Mouse (Mus musculus) cerebellum, postnatal 14 days (tissue): ENCODE measurements at regions not wholly inside any gene's neighbourhood (a gene's known extent, or its start where the extent isn't known, plus 50 kb on each side); places are given as distances from the start of the nearest gene placed in this dataset.
"Not testable (repeated sequence)": the region's sequence is repeated elsewhere in the genome, so short reads cannot be mapped to it uniquely, and the experiment has no call there.

ENCODE experiments used
- DNase-seq, 2 experiments: peaks; one replicate each; pipeline ENCODE4 v3.0.0; 2021; ENCODE audit warnings: mixed read lengths in 2 of 2

DNA sequence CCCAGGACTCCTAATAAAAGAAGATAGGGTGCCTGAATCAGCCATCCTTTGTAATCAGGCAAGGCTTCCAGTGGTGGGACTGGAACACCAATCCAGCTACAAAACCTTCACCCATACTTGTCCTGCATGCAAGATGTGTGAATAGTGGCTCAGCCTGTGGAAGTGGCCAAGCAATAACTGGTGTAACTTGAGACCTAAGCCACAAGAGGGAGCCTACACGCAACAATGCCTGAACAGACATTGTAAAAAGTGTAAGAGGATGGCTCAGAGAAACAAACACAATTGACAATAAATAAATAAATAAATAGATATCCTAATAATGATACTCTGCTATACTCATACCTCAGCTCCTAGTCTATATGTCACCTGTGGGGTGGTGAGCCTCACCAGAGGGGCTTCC is 781.5 kb upstream of the Cdh20 start:
- peak; percentile 29 to 45 for DNase-seq

DNA sequence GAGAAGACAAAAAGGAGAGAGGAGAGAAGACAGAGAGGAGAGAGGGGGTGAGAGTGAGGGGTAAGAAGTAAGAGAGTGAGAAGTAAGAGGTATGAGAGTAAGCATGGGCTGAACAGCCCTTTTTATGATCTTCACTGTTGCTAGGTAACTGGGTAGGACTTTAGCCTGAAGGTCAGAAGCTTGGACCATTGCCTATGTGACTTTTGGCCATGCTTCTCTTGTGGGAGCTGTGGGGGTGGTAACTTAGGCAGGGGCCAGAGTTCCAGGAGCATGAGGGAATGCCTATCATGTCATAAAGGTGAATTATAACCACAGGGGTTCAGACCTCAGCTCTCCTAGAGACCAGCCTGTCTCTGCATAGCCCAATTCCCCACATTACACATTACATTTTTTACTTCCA is 765.4 kb upstream of the Cdh20 start:
- DNase-seq = not testable (repeated sequence)

DNA sequence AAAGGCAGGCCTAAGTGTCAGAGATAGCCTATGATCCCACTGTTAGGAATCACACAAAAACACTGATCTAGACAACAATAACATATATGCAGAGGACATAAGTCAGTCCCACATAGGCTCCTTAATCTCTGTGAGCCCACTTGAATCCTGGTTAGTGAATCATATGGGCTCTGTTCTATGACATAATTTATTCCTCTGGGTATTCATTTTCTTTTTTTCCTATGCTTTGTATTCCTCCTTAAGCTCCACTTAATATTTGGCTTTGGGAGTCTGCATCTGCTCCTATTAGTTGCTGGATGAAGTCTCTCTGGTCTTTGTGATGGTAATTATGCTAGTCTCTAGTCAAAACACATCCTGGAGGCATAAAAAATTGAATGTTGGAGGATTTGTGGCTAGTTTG is 738.7 kb upstream of the Cdh20 start:
- no peak for DNase-seq

DNA sequence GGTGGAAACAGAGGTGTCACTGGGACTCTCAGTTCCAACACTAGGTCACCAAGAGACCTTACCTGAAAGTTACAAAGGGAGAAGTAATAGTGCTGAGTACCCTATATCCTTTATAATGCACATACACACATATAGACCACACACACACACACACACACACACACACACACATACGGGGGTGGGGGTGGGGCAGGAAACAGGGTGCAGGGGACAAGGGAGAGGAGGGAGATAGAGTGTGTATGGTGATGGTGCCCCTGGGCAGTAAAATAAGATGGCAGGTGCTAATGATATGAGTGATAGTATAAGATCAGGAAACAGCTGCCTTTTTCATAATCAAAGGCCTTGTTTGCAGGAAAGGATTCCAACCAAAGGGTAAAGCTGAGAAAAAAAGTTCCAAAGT is 719.9 kb upstream of the Cdh20 start:
- DNase-seq = no peak

DNA sequence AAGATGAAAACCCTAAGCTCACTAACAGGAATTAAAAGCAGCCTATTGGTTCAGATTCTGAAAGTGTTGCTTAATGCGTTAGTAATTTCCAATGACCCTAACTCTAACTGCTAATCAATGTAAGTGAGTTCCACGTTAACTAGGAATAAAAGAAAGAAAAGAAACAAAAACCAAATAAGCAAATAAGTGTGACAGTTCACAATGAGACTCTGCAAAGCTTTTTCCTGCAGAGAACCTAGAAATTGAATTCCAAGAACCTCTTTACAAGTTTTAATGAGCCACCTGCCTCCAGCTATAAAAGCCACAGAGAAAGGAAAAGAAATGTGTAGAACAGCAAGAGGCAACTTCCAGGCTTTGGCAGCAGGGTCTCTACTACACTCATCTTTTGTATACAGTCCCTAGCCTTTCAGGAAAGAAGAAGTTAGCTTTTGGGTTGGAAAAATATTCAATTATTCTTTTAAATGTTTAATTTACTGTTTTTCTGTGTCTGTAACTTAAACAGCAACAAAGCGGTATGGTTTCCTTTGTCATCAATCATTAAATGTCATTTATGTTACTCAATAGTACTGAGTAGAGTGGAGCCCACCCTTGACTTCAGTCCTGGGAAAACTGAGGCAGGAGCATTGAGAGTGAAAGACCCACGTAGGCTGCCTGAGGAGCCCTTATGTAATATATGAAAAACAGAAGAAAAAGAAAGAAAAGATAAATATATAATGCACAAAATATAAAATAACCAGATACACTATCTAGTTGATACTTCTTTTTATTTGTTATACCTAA is 719.0 kb upstream of the Cdh20 start:
- DNase-seq = no peak
